Mouse (Mus musculus) MEL (cell line): Measurements from ENCODE around the gene Crocc.

ENCODE experiments used
- CHD2 ChIP-seq: IDR thresholded peaks from 2 replicates; pipeline ENCODE4 v1.6.1; 2011; ENCODE audit warnings: low read length, improper control_type of control experiment
- CTCF ChIP-seq, 3 experiments: IDR thresholded peaks in 2 of 3; conservative IDR thresholded peaks in 1 of 3; 2 replicates each; pipeline ENCODE4 v1.5.1; 2011 to 2012; ENCODE audit warnings: low read length in 3 of 3, low read depth in 2 of 3, mild to moderate bottlenecking in 2 of 3, improper control_type of control experiment in 1 of 3, inconsistent platforms in 1 of 3, mixed read lengths in 1 of 3, moderate library complexity in 1 of 3; ENCODE audit not compliant: control insufficient read depth in 1 of 3, insufficient read depth in 1 of 3, poor library complexity in 1 of 3, severe bottlenecking in 1 of 3
- E2F4 ChIP-seq: IDR thresholded peaks from 2 replicates; pipeline ENCODE4 v1.6.1; 2011; ENCODE audit warnings: low read depth, low read length, improper control_type of control experiment, borderline replicate concordance
- GATA1 ChIP-seq: IDR thresholded peaks from 2 replicates; pipeline ENCODE4 v1.6.1; 2011; ENCODE audit warnings: low read depth, low read length, improper control_type of control experiment
- MAX ChIP-seq: IDR thresholded peaks from 2 replicates; pipeline ENCODE4 v1.6.1; 2011; ENCODE audit warnings: low read length, improper control_type of control experiment
- MEF2A ChIP-seq: IDR thresholded peaks from 2 replicates; pipeline ENCODE4 v1.6.1; 2014; ENCODE audit warnings: low read depth, mild to moderate bottlenecking, inconsistent platforms, low read length, improper control_type of control experiment; ENCODE audit not compliant: poor library complexity, insufficient replicate concordance, severe bottlenecking; ENCODE audit errors: extremely low read depth
- POLR2A ChIP-seq, 2 experiments: IDR thresholded peaks; 2 replicates each; pipeline ENCODE4 v1.6.1; 2011 to 2012; ENCODE audit warnings: low read length in 2 of 2, mild to moderate bottlenecking in 2 of 2, control low read depth in 1 of 2, improper control_type of control experiment in 1 of 2, low read depth in 1 of 2, moderate library complexity in 1 of 2; ENCODE audit not compliant: control insufficient read depth in 1 of 2, insufficient read depth in 1 of 2, poor library complexity in 1 of 2
- RCOR1 ChIP-seq: IDR thresholded peaks from 2 replicates; pipeline ENCODE4 v1.6.1; 2012; ENCODE audit warnings: low read depth, mild to moderate bottlenecking, inconsistent platforms, low read length, improper control_type of control experiment
- SIN3A ChIP-seq: IDR thresholded peaks from 2 replicates; pipeline ENCODE4 v1.6.1; 2012; ENCODE audit warnings: low read length, improper control_type of control experiment, inconsistent platforms
- TAL1 ChIP-seq: IDR thresholded peaks from 2 replicates; pipeline ENCODE4 v1.6.1; 2012; ENCODE audit warnings: mild to moderate bottlenecking, inconsistent platforms, low read length, moderate library complexity, mixed read lengths
- TBP ChIP-seq: IDR thresholded peaks from 2 replicates; pipeline ENCODE4 v1.8.0; 2011; ENCODE audit warnings: low read depth, low read length, improper control_type of control experiment
- TCF12 ChIP-seq: IDR thresholded peaks from 2 replicates; pipeline ENCODE4 v1.6.1; 2014; ENCODE audit warnings: low read depth, mild to moderate bottlenecking, inconsistent platforms, low read length, improper control_type of control experiment, moderate library complexity
- ZKSCAN1 ChIP-seq: IDR thresholded peaks from 2 replicates; pipeline ENCODE4 v1.6.1; 2012; ENCODE audit warnings: low read depth, mild to moderate bottlenecking, inconsistent platforms, low read length, improper control_type of control experiment, moderate library complexity

DNA sequence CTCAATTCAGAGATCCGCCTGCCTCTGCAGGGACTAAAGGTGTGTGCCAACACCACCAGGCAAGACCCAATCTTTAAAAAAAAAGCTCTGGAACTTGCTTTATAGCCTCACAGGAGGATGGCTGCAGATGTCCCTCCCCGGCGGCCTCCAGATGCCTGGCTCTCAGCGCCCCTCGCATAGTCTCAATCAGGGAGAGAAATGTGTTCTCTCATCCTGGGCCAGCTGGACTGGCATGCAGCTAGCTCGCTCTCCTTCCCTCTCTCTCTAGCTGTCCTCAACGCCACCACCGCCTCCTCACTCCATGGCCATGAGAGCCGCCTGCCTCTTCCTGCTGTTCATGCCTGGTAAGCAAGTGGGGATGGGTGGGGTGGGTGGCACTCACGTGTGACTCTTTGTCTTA is 47.8 kb downstream of the Crocc start:
- TF ChIP-seq ZKSCAN1: no peak
- no peak for TF ChIP-seq E2F4
- no peak for TF ChIP-seq CTCF (IDR thresholded peaks at IDR 0.05 in 2 of 3, conservative IDR thresholded peaks at IDR 0.05 in 1 of 3; ENCODE audit: control insufficient read depth in 1 of 3, insufficient read depth in 1 of 3, low read depth in 2 of 3, low read length in 3 of 3, poor library complexity in 1 of 3, severe bottlenecking in 1 of 3)
- no peak for TF ChIP-seq TAL1
- no peak for TF ChIP-seq TBP
- no peak for TF ChIP-seq SIN3A
- no peak for TF ChIP-seq POLR2A (IDR thresholded peaks at IDR 0.05; ENCODE audit: control insufficient read depth in 1 of 2, insufficient read depth in 1 of 2, low read depth in 1 of 2, low read length in 2 of 2, poor library complexity in 1 of 2)
- TF ChIP-seq MAX: no peak
- TF ChIP-seq GATA1: no peak
- TF ChIP-seq RCOR1: no peak
- no peak for TF ChIP-seq CHD2
- TF ChIP-seq TCF12: no peak
- no peak for TF ChIP-seq MEF2A
